Mouse (Mus musculus): ENCODE measurements around the gene Tubb5. TPM values are rescaled to one million over a fixed set of nuclear protein-coding genes. Genes with fewer than 3 reads are reported as not detected.

Tubb5 gene
- polyA plus RNA-seq, 1 experiment from 2014 or later: 923 TPM

DNA sequence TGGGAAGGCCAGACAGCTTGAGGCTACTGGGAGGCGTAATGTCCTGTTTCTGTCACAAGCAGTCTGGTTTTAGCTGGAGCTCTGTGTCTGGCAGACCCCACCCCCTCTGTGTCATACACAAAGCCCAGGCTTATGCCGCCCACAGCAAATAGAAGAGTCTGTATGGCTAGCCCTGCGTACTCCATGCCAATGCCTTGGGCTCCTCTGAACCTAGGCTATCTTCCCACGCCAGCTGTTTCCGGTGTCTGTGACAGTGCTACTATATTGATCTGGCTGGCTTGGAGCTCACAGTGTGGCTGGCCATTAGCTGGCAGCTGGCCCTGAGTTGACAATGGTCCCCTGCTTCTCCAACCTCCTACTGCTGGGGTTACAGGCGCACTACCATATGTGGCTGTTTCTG lies 54.2 kb downstream of the Tubb5 start:
- no peaks in the 10 kb centered on the region for H3K9me3 ChIP-seq (ENCODE audit: control insufficient read depth, low read length)
- 65% methylated on average over 6 of the region's 6 CpGs for WGBS
- ATAC-seq (replicated peaks; ENCODE audit: low FRiP score, low TSS enrichment, low read depth) (0 out of 2 replicates have a peak, but pooled peaks have one; percentile 43), DNase-seq (ENCODE audit: low spot score) (no peak)
- 0 out of 2 replicates have a peak, but pooled peaks cover 3% of the 10 kb centered on the region for H3K4me1 ChIP-seq (replicated peaks; ENCODE audit: control insufficient read depth, insufficient read depth, low read length)
- no peaks in the 10 kb centered on the region for H3K36me3 ChIP-seq (ENCODE audit: control insufficient read depth, insufficient read depth, low read length)
- H3K27ac ChIP-seq (ENCODE audit: low read depth): no peak overlapping the region
- no peak overlapping the region for H3K4me2 ChIP-seq (ENCODE audit: low read length)
- no peaks in the 10 kb centered on the region for H3K27me3 ChIP-seq (replicated peaks; ENCODE audit: control insufficient read depth, insufficient read depth, low read length)
- no peak overlapping the region for H3K9ac ChIP-seq (ENCODE audit: low read length)
- no peak overlapping the region for H3K4me3 ChIP-seq (ENCODE audit: low read depth, low read length)

Small RNA genes lying within 50 kb of the gene (microRNA-seq; reads per million reads assigned to microRNA genes)
- 0.59 reads per million for gene Gm28033

Other genes with a start within 250 kb of the Tubb5 start
- 3.3 and 3.6 TPM in 2 replicates for gene Sfta2, start 236.8 kb downstream of the Tubb5 start, polyA plus RNA-seq (2014; fragmentation: Nextera tagmentation; extraction: Ambion mirVana)
- gene Gm9573, start 211.7 kb downstream of the Tubb5 start, polyA plus RNA-seq (2014; fragmentation: Nextera tagmentation; extraction: Ambion mirVana): not detected in 2 replicates
- 0.39 and 0.77 TPM in 2 replicates for gene Mucl3, start 194.6 kb downstream of the Tubb5 start, polyA plus RNA-seq (2014; fragmentation: Nextera tagmentation; extraction: Ambion mirVana)
- 16.0 and 18.1 TPM in 2 replicates for gene Vars2, start 170.7 kb downstream of the Tubb5 start, polyA plus RNA-seq (2014; fragmentation: Nextera tagmentation; extraction: Ambion mirVana)
- gene Gtf2h4, start 164.6 kb downstream of the Tubb5 start, polyA plus RNA-seq (2014; fragmentation: Nextera tagmentation; extraction: Ambion mirVana): 47.2 and 49.9 TPM in 2 replicates
- 44.6 and 45.1 TPM in 2 replicates for gene Ddr1, start 133.7 kb downstream of the Tubb5 start, polyA plus RNA-seq (2014; fragmentation: Nextera tagmentation; extraction: Ambion mirVana)
- gene Ier3, start 16.6 kb downstream of the Tubb5 start, polyA plus RNA-seq (2014; fragmentation: Nextera tagmentation; extraction: Ambion mirVana): 4.4 and 5.1 TPM in 2 replicates
- gene Flot1, start 15.1 kb downstream of the Tubb5 start, polyA plus RNA-seq (2014; fragmentation: Nextera tagmentation; extraction: Ambion mirVana): 42.5 and 48.5 TPM in 2 replicates
- gene Mdc1, start 3.2 kb upstream of the Tubb5 start, polyA plus RNA-seq (2014; fragmentation: Nextera tagmentation; extraction: Ambion mirVana): 16.6 and 17.8 TPM in 2 replicates
- 62.6 and 69.3 TPM in 2 replicates for gene Nrm, start 23.0 kb upstream of the Tubb5 start, polyA plus RNA-seq (2014; fragmentation: Nextera tagmentation; extraction: Ambion mirVana)
- gene Ppp1r18, start 27.3 kb upstream of the Tubb5 start, polyA plus RNA-seq (2014; fragmentation: Nextera tagmentation; extraction: Ambion mirVana): 21.2 and 23.2 TPM in 2 replicates
- gene Dhx16, start 41.5 kb upstream of the Tubb5 start, polyA plus RNA-seq (2014; fragmentation: Nextera tagmentation; extraction: Ambion mirVana): 37.2 and 46.1 TPM in 2 replicates
- 26.7 and 30.6 TPM in 2 replicates for gene 2310061I04Rik, start 59.1 kb upstream of the Tubb5 start, polyA plus RNA-seq (2014; fragmentation: Nextera tagmentation; extraction: Ambion mirVana)
- 68.5 and 76.3 TPM in 2 replicates for gene Atat1, start 71.8 kb upstream of the Tubb5 start, polyA plus RNA-seq (2014; fragmentation: Nextera tagmentation; extraction: Ambion mirVana)
- 119 and 128 TPM in 2 replicates for gene Mrps18b, start 78.1 kb upstream of the Tubb5 start, polyA plus RNA-seq (2014; fragmentation: Nextera tagmentation; extraction: Ambion mirVana)
- gene Ppp1r10, start 78.1 kb upstream of the Tubb5 start, polyA plus RNA-seq (2014; fragmentation: Nextera tagmentation; extraction: Ambion mirVana): 33.8 and 34.0 TPM in 2 replicates
- 88.4 and 89.1 TPM in 2 replicates for gene Abcf1, start 131.5 kb upstream of the Tubb5 start, polyA plus RNA-seq (2014; fragmentation: Nextera tagmentation; extraction: Ambion mirVana)
- 37.8 and 38.3 TPM in 2 replicates for gene Gnl1, start 141.5 kb upstream of the Tubb5 start, polyA plus RNA-seq (2014; fragmentation: Nextera tagmentation; extraction: Ambion mirVana)
- gene Prr3, start 141.9 kb upstream of the Tubb5 start, polyA plus RNA-seq (2014; fragmentation: Nextera tagmentation; extraction: Ambion mirVana): 25.3 and 26.1 TPM in 2 replicates
- 2.0 and 3.4 TPM in 2 replicates for gene H2-T24, start 182.3 kb upstream of the Tubb5 start, polyA plus RNA-seq (2014; fragmentation: Nextera tagmentation; extraction: Ambion mirVana)
- 4.9 and 5.7 TPM in 2 replicates for gene H2-T23, start 194.5 kb upstream of the Tubb5 start, polyA plus RNA-seq (2014; fragmentation: Nextera tagmentation; extraction: Ambion mirVana)
- gene H2-T22, start 204.4 kb upstream of the Tubb5 start, polyA plus RNA-seq (2014; fragmentation: Nextera tagmentation; extraction: Ambion mirVana): 15.0 and 17.8 TPM in 2 replicates
- not detected in 2 replicates for gene Gm6034, start 204.7 kb upstream of the Tubb5 start, polyA plus RNA-seq (2014; fragmentation: Nextera tagmentation; extraction: Ambion mirVana)
- gene Gm11127, start 220.1 kb upstream of the Tubb5 start, polyA plus RNA-seq (2014; fragmentation: Nextera tagmentation; extraction: Ambion mirVana): not detected in 2 replicates